Mouse (Mus musculus) G1E-ER4 (cell line): ENCODE results near the gene Etv6. TPM values are rescaled to one million over a fixed set of nuclear protein-coding genes. Genes with fewer than 3 reads are reported as not detected.

ENCODE experiments used
- GATA1 ChIP-seq: IDR thresholded peaks from one replicate; pipeline ENCODE4 v1.8.0; 2012; ENCODE audit warnings: low read length, inconsistent platforms
- polyA plus RNA-seq: library from polyadenylated mRNA; stranded (reverse); fragments of >175 nt; gene quantifications from 2 replicates; pipeline ENCODE4 v1.2.3, GENCODE M21; 2012

Gene Etv6
- polyA plus RNA-seq, 1 experiment = 103 TPM

DNA sequence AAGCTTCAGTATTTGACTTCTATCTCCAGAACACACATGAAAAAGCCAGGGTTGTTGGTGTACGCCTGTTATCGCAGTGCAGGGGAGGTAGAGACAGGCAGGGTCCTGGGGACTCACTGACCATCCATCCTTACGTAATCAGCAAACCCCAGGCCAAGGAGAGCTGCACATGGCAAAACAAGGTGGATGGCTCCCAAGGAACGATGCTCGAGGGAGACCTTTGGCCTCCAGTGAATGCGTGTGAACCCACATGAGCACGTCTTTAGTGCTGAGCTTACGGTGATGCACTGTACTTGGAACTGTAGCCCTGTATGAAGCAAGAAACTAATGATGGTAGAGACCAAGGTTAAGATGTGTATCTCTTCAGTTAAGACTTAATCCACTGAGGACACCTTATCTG lies 119.2 kb downstream of the Etv6 start:
- TF ChIP-seq GATA1 = no peak

DNA sequence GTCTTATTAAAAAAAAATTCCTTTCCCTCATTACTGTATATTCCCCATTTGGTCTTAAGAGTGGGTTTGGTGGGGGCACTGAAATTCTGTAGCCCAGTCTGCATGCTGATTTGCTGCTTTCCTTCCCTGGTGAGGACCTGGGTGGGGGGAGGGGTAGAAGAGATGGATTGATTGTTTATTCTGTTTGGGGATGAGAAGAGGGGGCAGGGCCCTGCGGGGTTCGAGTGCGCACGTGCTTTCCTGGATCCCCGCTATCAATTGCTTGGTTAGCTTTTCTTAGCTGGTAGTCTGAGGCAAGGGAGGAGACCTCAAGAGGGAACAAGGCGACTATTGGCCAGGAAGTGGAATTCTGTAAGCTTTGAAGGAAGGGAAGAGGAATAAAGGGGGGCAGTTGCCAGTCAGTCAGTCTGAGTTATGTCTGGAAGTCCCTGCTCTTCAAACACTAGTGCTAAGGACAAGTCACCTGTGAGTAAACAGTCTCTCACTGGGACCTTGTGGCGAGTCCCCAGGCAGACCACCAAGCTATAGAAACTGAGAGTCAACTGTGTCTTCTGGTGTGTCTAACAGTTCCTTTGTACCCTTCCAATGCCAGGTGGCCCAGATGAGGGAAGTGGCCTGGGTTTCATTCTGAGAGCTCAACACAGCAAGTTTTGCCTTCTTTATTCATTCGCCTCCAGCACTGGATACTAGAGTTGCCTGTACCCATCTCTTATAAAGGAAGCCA lies 120.6 kb downstream of the Etv6 start:
- TF ChIP-seq GATA1 = no peak

DNA sequence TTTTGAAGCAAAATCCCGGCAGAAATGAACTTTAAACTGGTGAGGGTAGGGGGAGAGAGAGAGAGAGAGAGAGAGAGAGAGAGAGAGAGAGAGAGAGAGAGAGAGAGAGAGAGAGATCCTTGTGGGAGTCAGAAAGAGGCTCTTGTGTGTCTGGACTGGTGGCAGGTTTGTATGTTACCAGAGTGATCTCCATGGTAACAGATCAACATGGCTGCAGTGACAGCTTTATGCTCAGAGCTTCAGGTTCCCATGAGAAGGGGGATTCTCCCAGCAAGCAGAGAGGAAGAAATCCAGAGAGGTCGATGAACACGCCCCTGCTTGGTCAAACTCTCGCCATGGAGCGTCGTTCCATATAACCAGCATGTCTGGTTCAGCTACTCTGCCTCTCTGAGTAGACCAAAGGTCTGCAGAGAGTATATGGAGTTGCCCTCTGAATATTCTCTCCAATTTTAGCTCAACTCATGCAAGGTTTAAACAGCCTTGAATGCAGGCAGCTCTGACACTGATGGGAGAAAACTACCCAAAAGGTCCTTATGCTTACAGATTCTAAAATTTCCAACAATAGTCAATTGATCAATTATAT lies 122.1 kb downstream of the Etv6 start:
- no peak for TF ChIP-seq GATA1

DNA sequence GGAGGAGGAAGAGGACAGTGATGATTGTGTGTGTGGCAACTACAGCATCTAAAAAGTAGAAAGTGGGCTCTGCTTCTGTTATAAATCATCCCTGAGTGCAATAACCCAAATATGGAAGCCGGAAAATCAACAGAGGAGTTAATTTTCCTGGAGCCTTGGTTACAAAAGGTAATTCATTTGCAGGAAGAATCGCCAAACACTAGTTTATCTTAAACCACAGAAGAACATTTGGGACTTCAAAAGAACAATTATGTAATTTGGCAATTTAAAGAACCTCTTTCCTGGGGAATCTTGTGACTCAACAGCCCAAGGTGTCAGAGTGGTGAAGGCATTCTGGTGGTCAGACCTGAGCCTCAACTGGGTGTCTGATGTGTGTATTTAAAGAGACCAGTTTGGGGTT lies 122.7 kb downstream of the Etv6 start:
- no peak for TF ChIP-seq GATA1

DNA sequence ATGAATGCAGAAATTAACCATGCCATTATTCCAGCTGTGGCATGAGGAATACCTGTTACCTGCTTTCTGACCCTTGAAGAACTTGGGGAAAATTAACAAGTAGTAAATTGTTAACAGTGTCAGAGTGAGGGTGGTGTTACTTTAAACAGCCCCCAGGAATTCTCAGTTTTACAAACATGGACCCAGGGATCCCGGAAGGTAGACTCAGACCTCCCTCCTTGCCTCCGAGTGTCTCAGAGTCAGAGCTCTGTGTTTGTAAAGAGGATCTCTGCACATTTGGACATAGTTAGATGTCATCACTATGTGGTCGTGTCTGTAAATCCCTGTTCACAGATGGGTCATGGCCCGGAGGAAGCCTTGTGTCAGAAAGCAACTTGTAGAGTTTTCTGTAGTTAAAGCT lies 124.2 kb downstream of the Etv6 start:
- TF ChIP-seq GATA1 = no peak

DNA sequence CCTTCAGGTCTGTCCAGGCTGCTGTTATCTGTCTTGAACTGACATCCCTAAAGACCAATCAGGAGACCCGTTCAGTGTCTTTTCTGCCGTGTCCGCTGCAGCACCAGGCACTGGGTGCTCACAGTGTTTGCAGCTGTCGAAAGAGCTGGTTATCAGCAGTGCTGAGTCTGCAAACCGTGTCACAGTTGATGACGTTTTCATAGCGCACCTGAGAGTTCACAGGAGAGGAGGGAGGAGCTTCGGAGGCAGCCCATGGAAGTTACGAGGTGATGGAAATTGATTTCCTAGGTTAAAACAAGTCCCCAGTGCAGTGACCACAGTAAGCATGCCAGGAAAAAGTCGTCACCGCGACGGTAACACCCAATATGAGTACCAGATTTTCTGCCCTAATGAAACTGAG lies 125.5 kb downstream of the Etv6 start:
- TF ChIP-seq GATA1 = no peak

DNA sequence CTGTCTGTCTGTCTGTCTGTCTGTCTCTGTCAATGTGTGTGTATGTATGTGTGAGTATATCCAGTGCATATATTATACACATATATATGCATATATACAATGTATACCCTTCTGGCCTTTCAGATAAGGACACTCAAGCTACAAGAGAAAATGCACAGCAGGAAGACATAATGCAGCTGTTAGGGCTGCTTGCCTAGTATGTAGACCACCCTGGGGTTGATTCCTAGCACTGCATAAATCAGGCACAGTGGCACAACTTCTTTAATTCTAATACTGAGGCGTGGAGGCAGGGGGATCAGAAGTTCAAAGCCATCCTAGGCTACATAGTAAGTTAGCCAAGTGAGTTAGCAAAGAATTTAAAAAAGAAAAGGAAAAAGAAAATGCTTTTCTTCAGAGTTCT lies 127.8 kb downstream of the Etv6 start:
- no peak for TF ChIP-seq GATA1

DNA sequence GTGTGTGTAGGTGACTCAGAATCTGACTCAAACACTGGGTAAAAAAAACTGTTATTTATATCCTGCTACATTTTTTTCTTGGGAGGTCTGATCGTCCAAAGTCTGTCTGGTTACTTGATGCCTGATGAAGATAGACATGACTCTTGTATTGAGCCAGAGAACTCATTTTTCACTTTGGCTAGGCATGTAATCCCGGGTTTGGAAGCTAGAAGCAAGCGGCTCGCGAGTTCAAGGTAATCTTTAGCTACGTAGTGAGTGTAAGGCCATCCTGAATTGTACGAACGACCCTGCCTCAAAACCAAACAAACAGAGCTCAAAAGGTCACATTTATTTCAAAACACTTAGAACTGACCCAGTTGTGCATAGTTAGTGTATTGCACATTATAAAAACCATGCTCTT lies 128.9 kb downstream of the Etv6 start:
- no peak for TF ChIP-seq GATA1

DNA sequence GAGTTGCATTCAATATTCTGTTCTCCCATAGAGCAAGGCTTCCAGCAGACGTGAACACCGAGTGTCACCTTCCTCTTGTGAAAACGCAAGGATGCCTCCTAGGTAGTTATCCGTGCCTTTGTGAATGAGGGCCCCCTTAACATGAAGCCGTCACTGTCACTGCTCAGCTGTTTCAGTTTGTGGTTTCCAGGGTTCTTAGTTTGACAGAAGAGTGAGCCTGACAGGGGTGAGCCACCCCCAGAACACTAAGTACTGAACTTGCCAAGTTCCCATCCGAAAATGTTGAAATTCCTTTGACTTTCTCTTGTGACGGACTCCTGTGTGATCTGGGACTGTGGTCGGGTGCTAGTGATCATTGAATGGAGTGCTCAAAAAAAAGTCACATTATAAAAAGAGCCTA lies 129.5 kb downstream of the Etv6 start:
- TF ChIP-seq GATA1 = no peak

DNA sequence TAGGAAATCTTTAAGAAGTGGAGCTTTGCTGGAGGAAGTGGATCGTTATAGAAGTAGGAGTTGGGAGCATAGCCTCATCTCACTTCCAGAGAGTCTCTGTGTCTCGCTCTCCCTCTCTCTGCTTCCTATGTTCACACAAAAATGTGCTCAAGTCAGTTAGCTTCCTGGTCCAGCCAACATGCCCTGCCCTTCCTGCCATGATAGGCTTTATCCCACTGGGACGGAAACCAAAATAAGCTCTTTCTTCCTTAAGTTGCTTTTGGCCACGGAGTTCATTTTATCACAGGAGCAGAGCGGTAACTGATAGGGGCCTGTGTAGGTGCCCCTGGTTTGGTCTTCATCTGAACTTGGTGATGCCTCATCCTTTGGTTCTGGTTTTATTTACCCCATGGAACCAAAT lies 132.5 kb downstream of the Etv6 start:
- TF ChIP-seq GATA1 = no peak

DNA sequence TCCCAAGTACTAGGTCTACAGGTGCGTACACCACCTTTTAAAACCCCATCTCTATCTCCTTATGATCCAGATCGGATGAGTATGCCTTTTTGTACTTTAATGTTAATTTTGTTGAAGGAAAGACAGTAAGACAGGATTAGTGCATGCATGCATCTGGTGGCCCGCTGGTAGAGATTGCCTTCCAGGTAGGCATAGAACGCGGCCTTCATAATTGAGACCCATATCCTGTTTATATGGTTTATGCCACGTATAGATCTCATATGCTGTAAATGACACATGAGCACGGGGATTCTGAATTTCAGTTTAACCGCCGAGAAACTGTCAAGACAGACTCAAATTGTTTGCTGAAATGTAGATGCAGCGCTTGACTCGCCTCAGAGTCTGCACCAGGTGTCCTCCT lies 133.3 kb downstream of the Etv6 start:
- no peak for TF ChIP-seq GATA1

DNA sequence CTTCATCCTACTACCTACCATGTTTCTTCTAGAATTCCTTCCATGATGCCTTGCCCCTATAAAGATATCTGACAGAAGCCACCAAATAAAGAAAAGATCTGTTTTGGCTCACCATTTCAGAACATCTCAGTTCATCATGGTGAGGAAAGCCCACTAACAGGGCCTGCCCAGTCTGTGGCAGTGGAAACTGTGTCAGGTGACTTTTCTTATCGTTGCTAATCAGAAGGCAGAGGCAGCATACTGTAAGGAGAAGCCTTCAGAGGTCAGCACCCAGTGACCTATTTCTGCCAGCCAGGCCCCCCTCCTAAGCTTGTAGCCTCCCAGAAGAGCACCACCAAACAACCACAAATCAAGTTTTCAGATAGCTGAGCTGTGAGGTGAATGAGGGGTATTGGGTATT lies 135.7 kb downstream of the Etv6 start:
- no peak for TF ChIP-seq GATA1

DNA sequence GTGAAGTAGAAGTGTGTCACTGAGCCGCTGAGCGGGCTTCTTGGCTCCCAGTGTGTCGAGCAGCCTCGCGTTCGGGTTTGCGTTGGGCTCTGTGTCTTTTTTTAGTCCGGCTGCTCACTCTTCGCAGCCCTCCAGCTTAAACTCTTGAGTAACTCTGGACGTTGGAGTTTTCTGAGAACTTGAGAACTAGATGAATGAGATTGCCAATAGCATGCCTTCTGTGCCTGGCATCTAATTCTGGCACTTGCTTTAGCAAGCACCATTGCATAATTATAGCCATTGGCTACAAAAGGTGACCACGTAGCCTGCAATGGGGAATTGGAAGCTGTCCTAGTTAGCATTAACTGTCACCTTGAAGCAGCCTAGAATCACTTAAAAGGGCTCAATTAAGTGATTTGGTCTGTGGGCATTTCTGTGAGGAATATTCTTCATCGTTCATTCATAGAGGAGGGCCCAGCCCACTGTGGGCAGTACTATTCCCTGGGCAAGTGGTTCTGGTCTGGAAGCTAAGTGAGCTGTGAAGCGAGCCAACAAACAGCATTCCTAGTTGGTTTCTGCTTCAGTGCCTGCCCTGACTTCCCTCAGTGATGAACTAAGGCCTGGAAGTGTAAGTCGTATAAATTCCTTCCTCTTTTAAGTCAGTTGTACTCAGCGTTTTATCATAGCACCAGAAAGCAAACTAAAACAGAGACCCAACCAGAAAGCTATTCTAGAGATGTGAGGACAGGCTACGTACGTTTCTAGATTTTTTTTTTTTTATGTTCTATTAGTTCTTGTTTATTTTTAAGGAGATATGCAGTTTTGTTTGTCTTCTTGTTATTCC lies 136.6 kb downstream of the Etv6 start:
- TF ChIP-seq GATA1 = no peak

DNA sequence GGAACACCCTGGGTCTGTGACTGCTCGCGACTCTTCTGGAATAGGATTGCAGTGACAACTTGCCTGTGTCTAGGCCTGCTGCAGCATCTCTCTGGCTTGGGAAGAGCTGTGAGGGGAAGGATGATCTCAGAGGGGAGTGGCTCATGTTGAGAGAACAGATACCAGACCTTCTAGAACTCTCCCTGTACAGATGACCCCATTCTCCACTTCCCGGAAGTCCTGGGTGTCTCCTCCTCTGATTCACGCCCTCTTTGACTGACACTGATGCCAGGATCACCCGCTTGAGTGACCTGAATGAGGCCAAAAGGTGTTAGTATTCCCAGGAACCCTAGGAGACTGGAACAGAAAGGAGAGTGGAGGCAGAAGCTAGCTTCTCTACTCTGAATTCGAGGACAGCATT lies 137.9 kb downstream of the Etv6 start:
- TF ChIP-seq GATA1 = no peak

DNA sequence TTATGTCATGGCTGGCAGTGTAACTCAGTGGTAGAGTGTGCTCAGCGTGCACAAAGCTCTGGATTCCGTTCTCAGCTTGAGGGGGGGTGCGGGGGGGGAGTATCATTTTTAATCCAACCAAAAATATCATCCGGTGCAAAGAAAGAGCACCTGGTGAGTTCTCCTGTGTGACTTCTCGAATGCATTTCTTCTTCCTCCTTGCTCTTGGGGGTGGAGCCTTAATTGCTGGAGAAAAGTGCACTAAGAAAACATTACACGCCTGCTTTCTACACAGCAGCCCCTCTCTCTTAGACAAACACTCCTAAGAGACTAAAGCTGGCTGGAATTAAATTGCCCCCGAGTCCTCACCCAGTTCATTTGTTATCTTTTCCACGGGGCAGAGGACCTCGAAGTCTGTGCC lies 139.6 kb downstream of the Etv6 start:
- no peak for TF ChIP-seq GATA1

DNA sequence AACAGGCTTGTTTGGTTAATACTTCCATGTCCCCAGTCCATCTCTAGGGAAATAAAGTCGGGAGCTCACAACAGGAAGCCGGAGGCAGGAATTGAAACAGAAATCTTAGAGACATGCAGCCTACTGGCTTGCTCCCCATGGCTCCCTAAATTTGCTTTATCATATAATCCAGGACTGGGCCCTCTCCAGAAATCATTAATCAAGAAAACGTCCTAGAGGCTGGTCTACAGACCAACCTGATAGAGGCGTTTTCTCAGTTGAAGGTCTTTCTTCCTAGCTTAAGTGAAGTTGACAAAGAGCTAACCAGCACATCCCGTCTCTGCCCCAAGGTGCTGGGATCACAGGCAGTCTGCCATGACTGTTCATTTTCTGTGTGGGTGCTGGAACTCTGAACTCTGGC lies 141.7 kb downstream of the Etv6 start:
- no peak for TF ChIP-seq GATA1
